Mouse (Mus musculus) right cerebral cortex, postnatal 36 days (tissue): ENCODE measurements around the gene Wdr45.

ENCODE experiments used
- DNase-seq, 2 experiments: peaks; one replicate each; pipeline ENCODE4 v3.0.0; 2022; ENCODE audit warnings: low spot score in 2 of 2, mixed read lengths in 1 of 2

The Wdr45 gene

GRCm38 (mm10) chrX:7763631-7764393 lies 49.7 kb downstream of the Wdr45 start:
- DNase-seq = no peak

- no peak for DNase-seq
These were observed 50.6 kb downstream of the Wdr45 start for GRCm38 (mm10) chrX:7764657-7765280.

GRCm38 (mm10) chrX:7765281-7765670 lies 51.1 kb downstream of the Wdr45 start:
- no peak for DNase-seq

- DNase-seq = no peak
These were observed 51.6 kb downstream of the Wdr45 start for GRCm38 (mm10) chrX:7765764-7766163.

- DNase-seq = no peak
These were observed 55.3 kb downstream of the Wdr45 start for GRCm38 (mm10) chrX:7769302-7770017.

- no peak for DNase-seq
These were observed 58.6 kb downstream of the Wdr45 start for GRCm38 (mm10) chrX:7772766-7773165.

DNA sequence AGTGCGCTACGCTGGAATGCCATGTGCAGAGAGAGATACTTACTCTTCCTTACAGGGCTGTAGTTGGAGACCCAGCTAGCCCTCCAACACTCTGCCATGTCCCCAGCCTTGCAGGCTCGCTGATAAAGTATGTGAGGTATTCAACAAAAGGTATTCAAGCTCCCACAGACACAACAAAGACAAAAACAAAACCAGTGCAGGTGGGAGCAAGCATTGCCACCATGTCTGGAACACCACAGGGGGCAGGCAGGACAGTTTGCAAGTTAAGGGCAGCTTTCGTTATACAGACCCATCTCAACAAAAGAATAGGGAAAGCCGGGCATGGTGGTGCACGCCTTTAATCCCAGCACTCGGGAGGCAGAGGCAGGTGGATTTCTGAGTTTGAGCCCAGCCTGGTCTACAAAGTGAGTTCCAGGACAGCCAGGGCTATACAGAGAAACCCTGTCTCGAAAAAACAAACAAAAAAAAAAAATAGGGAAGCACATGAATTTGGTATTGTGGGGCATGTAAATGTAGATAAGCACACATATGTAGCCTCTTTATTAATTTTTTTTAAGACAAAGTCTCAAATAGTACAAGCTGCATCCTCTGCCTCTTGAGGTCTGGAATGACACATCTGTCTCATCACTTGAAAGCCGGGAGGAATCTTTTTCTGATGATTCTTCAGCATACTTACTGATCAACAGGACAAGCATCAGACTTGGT lies 61.5 kb downstream of the Wdr45 start:
- no peak for DNase-seq

DNA sequence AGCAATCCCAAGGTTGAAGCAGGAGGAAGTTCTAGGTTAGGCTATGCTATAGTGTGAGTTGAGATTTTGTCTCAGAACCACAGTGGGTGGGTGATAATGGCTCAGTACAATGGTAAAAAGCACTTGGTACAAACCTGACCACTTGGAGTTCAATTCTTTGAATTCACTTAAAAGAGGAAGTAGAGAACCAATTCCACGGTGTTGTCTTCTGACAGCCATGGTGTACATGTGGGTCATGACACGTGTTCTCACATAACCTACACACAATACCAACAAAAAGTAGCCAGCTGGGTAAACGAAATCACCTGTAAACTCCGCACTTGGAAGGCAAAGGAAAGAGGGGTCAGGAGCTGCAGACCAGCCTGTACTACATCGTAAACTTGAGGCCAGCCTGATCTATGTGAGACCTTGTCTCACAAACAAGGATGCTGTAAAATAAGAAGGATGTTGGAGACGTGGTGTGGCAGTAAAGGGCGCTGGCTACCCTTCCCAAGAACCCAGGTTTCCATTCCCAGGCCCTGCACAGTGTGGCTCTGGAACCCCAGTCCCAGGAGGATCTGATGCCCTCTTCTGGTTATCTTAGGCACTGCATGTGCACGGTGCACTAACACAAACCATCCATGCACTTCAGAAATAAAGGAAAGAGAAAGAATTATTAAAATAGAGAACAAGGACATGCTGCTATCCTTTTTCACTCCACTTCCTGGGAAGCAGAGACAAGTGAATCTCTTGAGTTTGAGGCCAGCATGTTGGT lies 62.4 kb downstream of the Wdr45 start:
- DNase-seq = no peak
